Mouse (Mus musculus) neural tube, embryonic 11.5 days (tissue): Measurements from ENCODE around the gene Zfp418. TPM values are rescaled to one million over a fixed set of nuclear protein-coding genes. Genes with fewer than 3 reads are reported as not detected.
A peak's percentile ranks its signal among the peaks of the same experiment; 100 is the strongest.
"Not testable (repeated sequence)": the region's sequence is repeated elsewhere in the genome, so short reads cannot be mapped to it uniquely, and the experiment has no call there.

Experiments used
- ATAC-seq: fragments of 200-750 bp; cut with Nextera tagmentation; 2 replicates; pipeline ENCODE4 v1.8.0; 2017; ENCODE audit warnings: moderate number of reproducible peaks, mild to moderate bottlenecking, moderate TSS enrichment, moderate library complexity; ENCODE audit not compliant: insufficient read depth, low FRiP score, low TSS enrichment
- DNase-seq: peaks from one replicate; pipeline ENCODE4 v3.0.0-alpha.2; 2015; ENCODE audit warnings: low spot score
- H3K27ac ChIP-seq: fragments of 300-500 bp; sonication (generic); 2 replicates; pipeline ENCODE4 v1.5.1; 2014; ENCODE audit warnings: low read depth, mild to moderate bottlenecking, low read length
- H3K27me3 ChIP-seq: fragments of 300-500 bp; sonication (generic); 2 replicates; pipeline ENCODE4 v1.6.1; 2014; ENCODE audit warnings: mild to moderate bottlenecking, low read length, mixed read lengths; ENCODE audit not compliant: control insufficient read depth, insufficient read depth
- H3K36me3 ChIP-seq: fragments of 300-500 bp; sonication (generic); 2 replicates; pipeline ENCODE4 v1.6.1; 2014; ENCODE audit warnings: mild to moderate bottlenecking, low read length, moderate library complexity, mixed read lengths; ENCODE audit not compliant: control insufficient read depth, insufficient read depth
- H3K4me1 ChIP-seq: fragments of 300-500 bp; sonication (generic); 2 replicates; pipeline ENCODE4 v1.6.1; 2014; ENCODE audit warnings: low read length, mixed read lengths; ENCODE audit not compliant: control insufficient read depth, insufficient read depth
- H3K4me2 ChIP-seq: fragments of 300-500 bp; sonication (generic); 2 replicates; pipeline ENCODE4 v1.6.1; 2014; ENCODE audit warnings: low read depth, mild to moderate bottlenecking, moderate library complexity
- H3K4me3 ChIP-seq: fragments of 300-500 bp; sonication (generic); 2 replicates; pipeline ENCODE4 v1.5.1; 2014; ENCODE audit warnings: low read depth, low read length
- H3K9ac ChIP-seq: fragments of 300-500 bp; sonication (generic); 2 replicates; pipeline ENCODE4 v1.6.1; 2014; ENCODE audit warnings: mild to moderate bottlenecking, low read length
- H3K9me3 ChIP-seq: fragments of 300-500 bp; sonication (generic); 2 replicates; pipeline ENCODE4 v1.6.1; 2016; ENCODE audit warnings: low read length; ENCODE audit not compliant: control insufficient read depth
- WGBS: fragments of 180-500 bp; shearing (Covaris S2); extraction: QIAGEN DNeasy Blood & Tissue Kit; methylation state at CpG from one replicate; pipeline ENCODE4 v1.1.7; 2014; 5-methylcytosine and 5-hydroxymethylcytosine counted together
- polyA plus RNA-seq: library from polyadenylated mRNA; unstranded; fragments of >200 nt; fragmentation: Nextera tagmentation; extraction: Ambion mirVana; gene quantifications from 2 replicates; pipeline ENCODE4 v1.2.1, GENCODE M21; 2014

Gene Zfp418
- 3.6 and 4.0 TPM in 2 replicates for polyA plus RNA-seq

DNA sequence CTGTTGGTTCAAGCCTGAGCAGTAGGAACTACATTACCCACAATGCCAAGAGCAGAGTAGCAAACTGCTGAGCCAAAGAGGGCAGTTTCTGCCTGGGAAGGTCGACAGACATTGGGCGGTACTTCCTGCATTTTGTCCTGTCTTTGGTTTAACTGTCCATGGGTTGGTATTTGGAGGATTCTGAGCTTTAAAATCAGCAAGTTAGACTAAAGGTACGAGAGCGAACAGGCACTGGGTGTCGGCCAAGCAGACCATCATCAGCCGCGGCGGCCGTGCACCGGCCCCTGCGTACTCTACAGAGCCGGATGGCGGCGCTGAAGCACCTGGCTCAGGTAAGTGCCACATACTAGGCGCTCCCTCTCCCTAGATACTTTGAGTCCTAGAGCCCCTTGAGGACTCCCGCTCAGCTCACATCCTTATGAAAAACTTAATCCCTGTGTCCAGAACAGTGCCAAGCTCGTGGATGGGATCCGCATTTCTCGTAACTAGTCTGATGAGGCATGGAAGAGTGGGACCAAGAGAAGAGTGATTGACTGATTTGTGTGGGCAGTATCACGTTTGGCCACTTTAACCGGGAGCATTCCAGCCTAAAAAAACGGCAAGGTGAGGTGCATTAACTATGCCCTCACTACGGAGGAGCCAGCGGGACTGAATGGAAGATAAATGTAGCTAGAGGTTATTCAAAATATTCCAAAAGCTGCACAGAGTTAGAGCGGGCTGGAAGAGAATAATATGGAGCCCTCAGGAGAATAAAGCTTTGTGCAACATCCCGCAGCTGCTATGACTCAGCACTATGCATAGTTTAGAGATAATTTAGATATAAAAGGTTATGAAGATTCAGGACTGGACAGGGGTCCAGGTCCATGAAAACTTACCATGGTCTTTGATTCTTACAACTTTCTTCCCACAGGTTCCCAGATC is at the start of gene Zfp418:
Gene Zfp418, plus strand, starts transcription at position 104 of the 921 bp plus-strand sequence.
- ATAC-seq (peak; percentile 93), DNase-seq (peak; percentile 45)
- 2% methylated on average over 26 of the region's 26 CpGs for WGBS
- Histone ChIP-seq H3K9me3 (no peaks in the 10 kb centered on the region), H3K4me2 (peak within 1 kb of the TSS; percentile 62), H3K27ac (no peak within 1 kb of the TSS), H3K9ac (peak within 1 kb of the TSS; percentile 61), H3K27me3 (no peaks in the 10 kb centered on the region), H3K4me3 (peak within 1 kb of the TSS; percentile 72), H3K36me3 (peaks cover 2% of the 10 kb centered on the region; the same call in 1 of the 2 replicates), H3K4me1 (no peaks in the 10 kb centered on the region)

DNA sequence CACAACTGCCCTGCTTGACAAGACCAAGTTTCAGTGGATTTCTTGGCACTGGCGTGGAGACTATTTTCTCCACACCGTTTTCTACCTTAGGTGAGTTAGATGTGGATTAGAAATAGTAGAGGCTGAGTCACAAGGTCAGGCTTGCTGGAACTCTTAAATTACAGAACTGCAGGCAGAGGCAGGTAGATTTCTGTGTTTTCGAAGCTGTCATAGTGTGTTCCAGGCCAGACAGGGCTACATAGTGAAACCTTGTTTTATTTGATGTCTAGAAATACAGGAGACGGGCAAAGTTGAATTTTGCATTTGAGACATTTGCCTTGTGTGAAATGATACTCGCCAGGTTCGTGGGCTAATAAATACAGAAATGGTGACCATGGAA is 49.5 kb upstream of the Zfp418 start:
- no peak overlapping the region for H3K27ac ChIP-seq
- H3K9me3 ChIP-seq, result no peaks in the 10 kb centered on the region
- H3K9ac ChIP-seq, result no peak overlapping the region
- peak overlapping the region; percentile 49 for H3K4me3 ChIP-seq
- H3K4me1 ChIP-seq, result 0 out of 2 replicates have a peak, but pooled peaks cover 6% of the 10 kb centered on the region
- DNase-seq, result no peak
- H3K4me2 ChIP-seq, result peak overlapping the region; percentile 52
- 53% methylated on average over 6 of the region's 6 CpGs for WGBS
- no peaks in the 10 kb centered on the region for H3K27me3 ChIP-seq
- ATAC-seq, result no peak
- no peaks in the 10 kb centered on the region for H3K36me3 ChIP-seq

DNA sequence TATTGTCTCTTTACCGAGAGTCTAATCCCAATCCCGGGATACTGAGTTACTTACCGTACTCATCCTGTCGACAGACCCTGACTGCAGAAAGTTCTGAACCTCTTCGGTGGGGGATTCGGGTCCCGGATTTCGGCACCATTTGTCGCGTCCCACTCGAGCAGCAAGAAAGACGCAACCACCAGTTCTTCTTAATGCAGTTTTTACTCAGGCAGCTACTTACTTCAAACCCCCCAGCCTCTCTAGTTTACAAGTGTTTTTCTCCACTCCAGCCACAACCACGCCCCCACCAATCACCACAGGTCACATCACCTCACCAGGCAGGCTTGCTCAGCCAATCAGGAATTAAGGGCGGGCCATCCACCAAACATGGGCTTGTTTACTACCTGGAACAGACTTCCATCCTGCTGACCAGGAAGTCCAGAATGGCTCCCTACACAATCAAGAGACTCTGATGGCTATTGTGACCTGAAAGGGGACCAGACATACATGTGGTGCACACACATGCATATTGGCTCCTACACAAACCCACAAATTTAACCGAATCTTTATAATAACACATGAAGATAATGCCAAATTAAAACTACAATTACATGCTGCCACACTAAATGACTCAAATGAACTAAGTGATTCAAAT is 40.5 kb upstream of the Zfp418 start:
- WGBS, result 94% methylated on average over 14 of the region's 15 CpGs
- not testable (repeated sequence) for H3K27ac ChIP-seq, H3K4me2 ChIP-seq, H3K4me1 ChIP-seq, H3K4me3 ChIP-seq, H3K9me3 ChIP-seq, H3K27me3 ChIP-seq, DNase-seq, ATAC-seq, H3K36me3 ChIP-seq, H3K9ac ChIP-seq

DNA sequence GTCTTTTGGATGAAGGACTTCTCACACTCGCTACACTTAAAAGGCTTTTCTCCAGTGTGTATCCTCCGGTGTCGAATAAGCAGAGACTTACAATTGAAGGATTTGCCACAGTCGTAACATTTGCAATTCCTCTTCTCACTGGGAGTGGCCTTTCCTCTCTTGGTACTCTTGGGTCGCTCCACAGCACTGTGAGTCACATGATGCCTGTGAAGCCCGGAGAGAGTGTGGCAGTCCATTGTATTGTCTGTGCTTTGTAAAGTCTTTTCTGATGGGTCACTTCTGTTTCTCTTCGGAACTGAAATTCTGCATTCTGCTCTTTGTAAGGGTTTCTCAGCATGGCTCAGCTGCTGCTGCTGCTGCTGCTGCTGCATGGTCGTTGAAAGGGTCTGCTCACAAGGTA is 38.4 kb upstream of the Zfp418 start:
- H3K4me1 ChIP-seq, result no peaks in the 10 kb centered on the region
- H3K4me3 ChIP-seq, result no peak overlapping the region
- H3K9me3 ChIP-seq, result no peaks in the 10 kb centered on the region; the same call in 1 of the 2 replicates
- H3K36me3 ChIP-seq, result no peaks in the 10 kb centered on the region
- no peaks in the 10 kb centered on the region for H3K27me3 ChIP-seq
- 83% methylated on average over 8 of the region's 8 CpGs for WGBS
- H3K4me2 ChIP-seq, result no peak overlapping the region
- no peak overlapping the region for H3K9ac ChIP-seq
- ATAC-seq (no peak), DNase-seq (no peak)
- H3K27ac ChIP-seq, result no peak overlapping the region

DNA sequence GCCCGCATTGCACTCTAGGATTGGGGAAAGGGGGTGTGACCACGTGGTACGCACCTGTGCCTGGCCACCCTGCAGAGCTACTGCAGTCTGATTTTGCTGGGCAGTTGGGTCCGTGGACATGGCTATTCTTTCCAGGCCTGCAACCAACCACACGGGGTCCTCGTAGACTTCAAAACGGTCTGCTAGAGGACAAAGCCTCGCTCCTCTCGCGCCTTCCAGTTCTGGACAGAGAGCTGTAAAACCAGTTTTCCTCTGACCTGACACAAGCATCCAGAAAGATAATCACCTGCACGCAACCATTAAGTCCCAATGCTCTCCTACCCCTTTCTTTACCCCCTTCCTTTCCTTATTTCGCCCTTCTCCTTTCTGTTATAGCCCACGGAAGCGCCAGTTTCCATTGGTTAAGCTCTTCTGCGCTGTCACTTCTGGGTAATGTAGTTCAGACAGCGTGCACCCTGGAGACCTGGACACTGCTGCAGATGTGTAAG is 34.7 kb upstream of the Zfp418 start, which contains the start of gene Zfp773:
Gene Zfp773, minus strand, starts transcription at position 377 of the 488 bp plus-strand sequence.
- 7% methylated on average over 16 of the region's 16 CpGs for WGBS
- Histone ChIP-seq H3K4me3 (peak within 1 kb of the TSS; percentile 38), H3K4me1 (no peaks in the 10 kb centered on the region), H3K27ac (no peak within 1 kb of the TSS), H3K4me2 (peak within 1 kb of the TSS; percentile 57), H3K27me3 (no peaks in the 10 kb centered on the region), H3K9me3 (no peaks in the 10 kb centered on the region; the same call in 1 of the 2 replicates), H3K36me3 (no peaks in the 10 kb centered on the region), H3K9ac (peak within 1 kb of the TSS; percentile 64)
- DNase-seq (peak; percentile 80), ATAC-seq (peak; percentile 95)

DNA sequence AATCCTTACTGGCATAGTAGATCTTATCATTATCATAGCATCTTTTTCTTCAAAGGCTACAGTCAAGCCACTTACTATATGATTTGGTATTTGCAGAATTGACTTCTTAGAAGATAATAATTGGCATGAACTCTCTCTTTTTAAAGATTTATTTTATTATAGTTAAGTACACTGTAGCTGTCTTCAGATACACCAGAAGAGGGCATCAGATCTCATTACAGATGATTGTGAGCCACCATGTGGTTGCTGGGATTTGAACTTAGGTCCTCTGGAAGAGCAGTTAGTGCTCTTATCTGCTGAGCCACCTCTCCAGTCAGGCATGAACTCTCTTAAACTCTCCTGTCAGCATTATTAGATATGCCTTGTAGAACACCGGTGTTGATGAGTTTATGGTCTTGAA is 26.9 kb upstream of the Zfp418 start:
- no peaks in the 10 kb centered on the region for H3K27me3 ChIP-seq
- H3K9ac ChIP-seq, result no peak overlapping the region
- no peaks in the 10 kb centered on the region for H3K4me1 ChIP-seq
- H3K27ac ChIP-seq, result no peak overlapping the region
- DNase-seq (no peak), ATAC-seq (no peak)
- no peak overlapping the region for H3K4me3 ChIP-seq
- WGBS, result 88% methylated on average over 1 of the region's 1 CpGs
- no peaks in the 10 kb centered on the region for H3K36me3 ChIP-seq
- H3K4me2 ChIP-seq, result no peak overlapping the region
- no peaks in the 10 kb centered on the region for H3K9me3 ChIP-seq

DNA sequence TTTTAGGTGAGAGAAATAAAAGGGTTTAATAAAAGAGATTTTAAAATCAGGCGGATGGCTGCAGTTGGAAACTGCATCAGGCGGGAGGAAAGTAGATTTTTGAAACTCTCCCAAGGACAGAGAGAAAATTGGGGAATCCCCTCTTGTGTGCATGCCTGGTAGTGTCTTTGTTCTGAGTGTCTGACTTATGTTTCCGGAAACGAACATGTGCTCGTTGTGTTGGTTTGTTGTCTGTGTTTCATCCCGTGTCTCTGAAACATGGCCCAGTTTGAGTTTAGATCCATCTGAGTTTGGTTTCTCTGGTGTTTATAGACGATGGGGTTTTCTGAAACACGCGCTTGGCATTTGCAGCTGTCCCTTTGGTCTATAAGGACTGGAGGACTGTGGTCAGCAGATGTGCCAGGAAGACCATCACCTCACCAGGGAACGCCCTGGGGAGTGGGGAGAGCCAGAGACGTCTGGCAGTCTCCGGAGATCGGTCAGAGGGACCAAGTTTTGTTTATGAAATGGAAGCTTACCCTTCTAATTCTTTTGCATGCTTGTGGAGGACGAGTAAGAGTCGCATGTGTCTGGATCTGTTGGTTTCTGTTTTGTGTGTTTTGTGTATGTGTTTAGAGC is 25.0 kb upstream of the Zfp418 start:
- WGBS, result 95% methylated on average over 15 of the region's 15 CpGs
- no peaks in the 10 kb centered on the region for H3K27me3 ChIP-seq
- no peak overlapping the region for H3K4me2 ChIP-seq
- H3K4me3 ChIP-seq, result no peak overlapping the region
- no peak for ATAC-seq
- H3K9me3 ChIP-seq, result no peaks in the 10 kb centered on the region
- H3K36me3 ChIP-seq, result no peaks in the 10 kb centered on the region
- no peaks in the 10 kb centered on the region for H3K4me1 ChIP-seq
- no peak for DNase-seq
- H3K9ac ChIP-seq, result no peak overlapping the region
- no peak overlapping the region for H3K27ac ChIP-seq

DNA sequence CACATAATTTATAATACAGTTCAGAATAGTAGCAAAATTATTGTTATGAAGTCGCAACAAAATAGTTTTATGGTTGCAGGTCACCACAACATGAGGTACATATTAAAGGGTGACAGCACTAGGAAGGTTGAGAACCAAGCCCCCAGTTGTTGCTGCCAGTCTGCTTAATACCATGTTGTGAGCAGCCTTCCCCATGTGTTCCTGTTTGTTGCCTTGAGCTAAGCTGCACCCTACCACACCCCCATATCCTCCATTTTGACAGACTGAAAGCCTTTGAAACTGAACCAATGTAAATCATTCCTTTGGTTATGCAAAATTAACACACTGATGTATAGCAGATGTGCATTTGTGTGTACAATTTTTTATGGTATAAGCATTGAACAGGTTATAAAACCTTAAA is 14.8 kb downstream of the Zfp418 start:
- no peak for ATAC-seq
- no peak for DNase-seq
- WGBS, result 92% methylated on average over 1 of the region's 1 CpGs

More for the DNA sequence above, 14.8 kb downstream of the Zfp418 start:
- Histone ChIP-seq H3K4me3 (no peak overlapping the region), H3K27ac (no peak overlapping the region), H3K4me1 (no peaks in the 10 kb centered on the region), H3K4me2 (no peak overlapping the region), H3K36me3 (no peaks in the 10 kb centered on the region; the same call in none of the 2 replicates), H3K27me3 (no peaks in the 10 kb centered on the region), H3K9ac (no peak overlapping the region), H3K9me3 (no peaks in the 10 kb centered on the region)
